Mouse (Mus musculus) layer of hippocampus, adult 11-12 months (tissue): Measurements from ENCODE around the gene Utrn.

Experiments used
- DNase-seq: peaks from one replicate; pipeline ENCODE4 v3.0.0; 2022; ENCODE audit warnings: low spot score

Utrn gene

DNA sequence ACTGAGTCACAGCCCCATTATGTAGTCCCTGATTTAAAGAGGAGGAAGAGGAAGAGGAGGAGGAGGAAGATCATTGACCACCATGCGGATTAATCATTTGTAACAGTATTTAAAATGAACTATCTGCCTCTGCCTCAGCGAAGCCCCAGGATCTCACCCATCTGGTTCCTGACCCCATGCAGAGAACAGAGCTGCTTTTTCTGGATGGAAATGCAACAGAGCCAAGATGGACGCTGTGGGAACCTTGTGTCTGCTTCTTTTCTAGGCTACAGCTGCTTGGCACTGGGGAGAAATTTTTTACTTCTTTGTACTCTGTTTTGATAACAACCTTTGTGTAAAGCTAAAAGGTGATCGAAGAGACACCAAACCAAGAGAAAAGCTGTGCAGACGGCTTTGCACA, 137.7 kb downstream of the Utrn start:
- no peak for DNase-seq

- DNase-seq = no peak
Measured at GRCm38 (mm10) chr10:12729635-12730034, 139.5 kb downstream of the Utrn start.

DNA sequence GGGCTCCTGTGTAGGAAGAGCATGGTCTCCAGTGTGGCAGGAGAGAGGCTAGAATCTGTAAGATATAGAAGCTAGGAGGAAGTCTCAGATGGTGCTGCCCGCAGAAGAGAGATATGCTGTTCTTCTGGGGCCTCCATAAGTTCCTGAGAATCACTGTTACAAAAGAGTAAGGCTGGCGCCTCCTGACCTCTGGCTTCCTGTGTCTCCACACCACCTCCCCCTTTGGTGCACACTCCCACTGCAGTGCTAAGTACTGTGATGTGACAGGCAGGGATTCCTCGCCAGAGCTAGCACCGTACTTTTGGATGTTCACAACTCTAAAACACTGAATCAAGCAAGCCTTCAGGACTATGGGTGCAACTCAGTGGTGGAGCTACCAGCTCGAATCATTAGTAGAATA, 140.1 kb downstream of the Utrn start:
- no peak for DNase-seq

DNA sequence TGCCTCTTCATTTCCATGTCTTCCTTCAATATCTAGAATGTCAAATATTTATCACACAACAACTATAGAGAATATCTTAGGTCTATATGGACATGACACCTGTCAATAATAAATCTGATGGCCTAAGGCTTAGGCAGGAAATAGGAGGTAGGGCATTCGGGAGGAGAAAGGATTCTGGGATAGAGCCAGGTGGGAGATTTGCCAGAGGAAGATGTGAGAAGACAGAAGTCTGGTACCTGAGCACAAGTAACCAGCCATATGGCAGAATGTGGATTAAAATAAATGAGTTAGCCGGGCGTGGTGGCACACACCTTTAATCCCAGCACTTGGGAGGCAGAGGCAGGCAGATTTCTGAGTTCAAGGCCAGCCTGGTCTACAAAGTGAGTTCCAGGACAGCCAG, 141.3 kb downstream of the Utrn start:
- no peak for DNase-seq

- no peak for DNase-seq
Measured at GRCm38 (mm10) chr10:12726041-12726608, 143.0 kb downstream of the Utrn start.

- no peak for DNase-seq
Measured at GRCm38 (mm10) chr10:12724247-12725001, 144.7 kb downstream of the Utrn start.

DNA sequence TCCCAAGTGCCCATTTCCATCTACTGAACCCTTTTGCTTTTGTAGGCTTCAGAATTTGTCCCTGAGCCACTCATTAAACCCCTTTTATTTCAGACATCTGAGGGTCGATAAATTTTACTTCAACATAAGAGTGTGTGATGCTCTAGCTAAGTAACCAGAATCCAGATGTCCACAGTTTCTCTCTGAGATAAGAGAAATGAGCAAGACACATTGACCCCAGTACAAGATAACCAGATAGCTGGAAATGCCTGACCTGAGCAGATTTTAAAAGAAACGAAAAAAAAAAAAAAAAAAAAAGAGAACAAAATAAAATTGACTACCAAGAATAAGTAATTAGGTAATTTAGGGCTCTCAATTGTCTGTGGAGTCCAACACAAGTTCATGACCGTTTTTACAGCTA, 145.9 kb downstream of the Utrn start:
- DNase-seq = no peak

DNA sequence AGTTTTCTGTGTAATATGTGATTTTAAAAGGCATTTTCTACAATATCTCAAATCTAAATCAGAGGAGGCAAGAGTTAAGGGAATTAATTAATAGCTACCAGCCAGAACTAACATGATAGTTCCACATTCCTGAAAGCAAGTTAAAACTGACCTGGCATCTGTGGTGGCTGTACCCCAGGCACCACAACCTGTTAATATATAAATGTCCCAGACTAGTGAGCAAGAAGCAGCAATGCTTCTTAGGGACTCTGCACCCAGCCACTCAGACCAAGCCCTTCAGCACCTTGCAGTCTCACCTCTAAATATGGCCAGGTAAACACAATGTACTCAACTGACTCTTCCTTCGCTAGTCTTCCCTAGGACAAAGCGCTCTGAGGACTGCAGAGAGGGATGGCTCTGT, 147.1 kb downstream of the Utrn start:
- DNase-seq = no peak

GRCm38 (mm10) chr10:12718386-12718785, 150.8 kb downstream of the Utrn start:
- no peak for DNase-seq

DNA sequence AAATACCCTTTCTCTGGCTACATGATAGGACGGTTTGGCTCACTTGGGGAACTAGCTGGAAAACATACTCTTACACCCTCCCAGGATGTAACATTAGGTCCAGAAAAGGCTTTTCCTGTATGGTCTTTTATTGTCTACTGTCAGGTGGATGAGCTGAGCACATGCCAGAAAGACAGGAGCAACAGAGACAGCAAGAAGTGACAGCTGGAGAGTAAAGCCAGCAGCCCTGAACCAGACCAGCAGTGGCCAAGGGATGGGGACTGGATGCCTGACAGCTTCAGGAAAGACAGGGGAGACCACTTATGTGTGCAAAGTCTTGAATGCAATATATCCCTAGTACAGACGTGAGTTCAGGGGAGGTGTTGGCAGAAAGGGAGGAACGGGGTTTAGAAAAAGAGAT, 151.8 kb downstream of the Utrn start:
- DNase-seq = no peak

DNA sequence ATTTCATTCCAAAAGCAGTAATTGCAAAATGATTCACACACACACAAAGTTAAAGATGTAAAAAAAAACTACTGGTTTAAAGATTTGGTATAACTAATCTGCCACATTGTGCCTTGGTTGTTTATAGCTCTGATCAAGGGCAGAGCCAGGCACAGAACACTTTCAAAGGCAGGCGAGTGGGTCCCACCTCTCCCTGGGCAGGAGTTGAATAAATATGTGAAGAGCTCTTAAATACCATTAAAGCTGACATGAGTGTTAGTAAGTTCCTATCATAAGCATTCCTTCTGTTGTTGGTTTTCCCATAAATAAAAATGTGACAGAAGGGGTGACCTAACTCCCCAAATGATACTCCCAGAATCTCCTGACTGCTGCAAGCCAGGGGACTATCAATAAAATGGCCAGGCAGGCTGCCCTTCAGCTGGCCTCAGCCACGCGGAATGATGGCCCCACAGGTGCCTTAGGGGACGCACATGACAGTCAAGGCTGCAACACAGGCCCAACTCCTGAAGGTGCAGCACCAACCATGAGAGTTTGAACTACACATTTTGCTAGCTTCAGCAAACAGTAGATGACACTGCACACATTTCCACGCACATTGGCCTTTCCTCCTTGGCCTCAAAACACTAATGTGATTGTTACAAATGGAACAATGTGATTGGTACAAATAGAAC, 152.4 kb downstream of the Utrn start:
- no peak for DNase-seq

GRCm38 (mm10) chr10:12713236-12713855, 155.8 kb downstream of the Utrn start:
- DNase-seq = no peak

- no peak for DNase-seq
Measured at GRCm38 (mm10) chr10:12711332-12711831, 157.8 kb downstream of the Utrn start.

- DNase-seq = no peak
Measured at GRCm38 (mm10) chr10:12706516-12706915, 162.6 kb downstream of the Utrn start.

DNA sequence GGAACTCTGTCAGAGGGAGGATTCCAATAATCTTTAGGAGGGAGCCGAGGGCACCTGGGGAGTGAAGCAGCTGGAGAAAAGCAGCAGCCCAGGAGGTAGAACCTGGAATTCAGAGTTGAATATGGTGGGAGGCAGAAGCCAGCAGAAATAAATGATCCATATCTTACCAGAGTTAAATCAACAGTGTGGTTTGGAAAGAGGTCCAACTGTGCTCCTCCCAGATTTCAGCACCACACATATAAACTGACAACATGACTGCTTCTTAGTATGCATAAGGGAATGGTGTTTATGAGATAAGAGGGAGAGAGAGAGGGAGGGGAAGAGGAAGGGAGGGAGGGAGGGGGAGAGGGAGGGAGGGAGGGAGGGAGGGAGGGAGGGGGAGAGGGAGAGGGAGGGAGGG, 163.2 kb downstream of the Utrn start:
- DNase-seq = no peak

DNA sequence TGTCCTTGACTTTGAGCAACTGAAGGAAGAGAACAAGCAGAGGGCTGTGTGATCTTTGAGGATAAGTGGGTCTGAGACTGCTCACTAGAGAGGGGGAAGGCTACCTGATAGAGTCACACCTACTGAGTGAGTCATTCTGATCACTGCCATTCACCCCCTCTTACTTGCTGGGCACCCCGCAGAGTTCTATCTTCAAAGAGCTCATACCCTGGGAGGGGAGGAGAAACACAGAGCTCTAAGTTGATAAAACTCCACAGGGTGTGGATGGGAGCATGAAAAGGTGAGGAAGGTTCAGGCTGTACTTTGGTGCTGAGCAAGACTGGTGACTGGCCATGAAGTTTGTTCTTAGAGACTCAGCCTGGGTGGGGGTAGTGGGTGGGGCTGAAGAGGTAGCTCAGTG, 164.9 kb downstream of the Utrn start:
- no peak for DNase-seq

GRCm38 (mm10) chr10:12703526-12703925, 165.6 kb downstream of the Utrn start:
- no peak for DNase-seq

DNA sequence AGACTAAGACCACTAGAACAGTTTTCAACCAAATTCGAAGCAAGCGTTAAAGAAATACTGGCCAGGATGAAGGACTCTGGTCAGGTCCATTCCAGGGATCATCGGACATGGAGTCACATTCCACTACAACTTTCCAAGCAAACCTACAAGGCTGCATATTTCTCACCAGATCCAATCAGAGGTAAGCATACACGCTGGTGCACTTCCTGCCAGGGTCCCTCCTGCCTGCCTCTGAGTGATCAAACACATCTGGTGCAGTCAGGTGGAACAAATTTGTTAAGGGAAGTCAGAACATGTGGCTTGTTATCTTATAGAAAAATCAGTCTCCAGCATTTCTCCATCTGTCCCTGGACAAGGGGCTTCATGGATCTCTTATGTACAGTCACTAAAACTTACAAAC, 167.0 kb downstream of the Utrn start:
- DNase-seq = no peak

DNA sequence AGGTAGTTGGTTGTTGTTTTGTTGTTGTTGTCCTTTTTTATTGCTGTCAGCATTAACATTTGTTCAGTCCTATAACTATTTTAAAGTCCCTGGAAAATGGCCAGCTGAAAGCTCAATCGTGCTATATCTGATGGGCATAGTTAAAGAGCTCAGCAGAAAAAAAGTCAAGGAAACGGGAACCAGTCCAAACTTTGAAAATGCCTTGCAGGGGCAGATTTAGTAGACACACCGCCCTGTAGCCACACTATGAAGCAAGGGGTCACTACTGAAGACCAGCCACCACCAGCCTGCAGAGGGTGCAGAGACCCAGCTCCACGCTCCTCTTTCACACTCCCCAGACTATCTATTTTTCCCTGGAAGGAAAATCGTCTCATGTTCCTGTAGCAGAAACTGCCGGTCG, 167.5 kb downstream of the Utrn start:
- no peak for DNase-seq

DNA sequence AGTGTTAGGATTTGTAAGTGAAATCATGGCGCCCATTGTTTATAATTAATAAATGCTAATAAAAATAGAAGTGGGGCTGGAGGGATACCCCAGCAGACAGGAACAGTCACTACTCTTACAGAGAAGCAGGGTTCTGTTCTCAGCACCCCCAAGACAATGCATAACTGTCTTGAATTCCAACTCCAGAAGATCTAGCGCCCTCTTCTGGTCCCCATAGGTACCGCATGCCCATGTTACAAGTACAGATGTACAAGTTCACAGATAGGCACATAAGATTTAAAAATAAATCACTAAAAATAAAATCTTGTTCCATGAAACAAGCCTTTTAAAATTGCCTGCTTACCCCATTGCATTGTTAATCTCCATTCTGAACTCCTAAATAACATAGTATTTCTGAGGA, 168.6 kb downstream of the Utrn start:
- no peak for DNase-seq

GRCm38 (mm10) chr10:12697902-12698301, 171.3 kb downstream of the Utrn start:
- no peak for DNase-seq

- no peak for DNase-seq
Measured at GRCm38 (mm10) chr10:12696704-12697103, 172.5 kb downstream of the Utrn start.

DNA sequence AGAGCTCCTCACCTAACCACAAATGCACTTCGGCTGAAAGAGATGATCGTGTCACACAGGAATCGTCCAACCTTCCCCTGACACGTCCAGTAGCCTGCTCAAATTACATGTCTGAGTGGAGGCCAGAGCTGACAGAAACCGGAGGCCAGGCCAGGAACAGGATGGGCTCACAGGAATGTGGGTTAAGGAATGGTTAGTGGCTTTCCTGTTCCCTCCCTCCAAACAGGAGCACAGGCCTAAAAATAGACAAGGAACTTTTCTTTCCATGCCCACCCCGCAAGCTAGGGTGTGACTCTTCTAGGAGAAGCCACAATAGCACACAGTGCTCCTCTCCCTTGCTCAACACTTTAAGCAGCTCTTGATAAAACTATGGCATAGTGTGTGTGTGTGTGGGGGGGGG, 174.4 kb downstream of the Utrn start:
- no peak for DNase-seq
